In the genomic region with DNA sequence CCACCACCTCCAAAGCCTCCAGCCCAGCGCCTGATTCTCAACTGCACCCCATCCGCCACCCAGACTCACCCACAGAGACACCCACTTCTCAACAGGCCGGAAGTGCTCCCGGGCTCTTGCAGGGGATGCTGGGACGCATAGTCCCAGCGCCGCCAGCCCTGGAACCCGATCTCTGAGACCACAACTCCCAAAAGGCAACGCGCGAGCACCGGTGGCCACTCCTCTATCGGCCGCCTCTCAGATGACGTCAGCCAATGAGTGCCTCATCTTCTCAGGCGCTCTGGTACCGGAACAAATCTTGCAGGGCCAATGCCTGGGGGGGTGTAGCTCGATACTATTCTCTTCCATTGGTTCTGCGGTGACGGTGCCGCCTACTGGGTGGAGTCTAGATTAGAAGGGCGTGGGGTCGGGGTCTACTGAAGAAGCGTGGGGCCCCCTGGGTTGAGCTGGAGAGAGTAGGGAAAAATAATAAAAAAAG, we compare ENCODE assay signal across 8 mouse cellular contexts. TPM values are rescaled to one million over a fixed set of nuclear protein-coding genes. Genes with fewer than 3 reads are reported as not detected.
A peak's percentile ranks its signal among the peaks of the same experiment; 100 is the strongest.
DNase-seq lines count a peak whose midpoint lies in the region; ATAC-seq and TF ChIP-seq lines count a peak whose summit lies in the region.

A gene (minus strand): TSS at position 174 of the 478 bp plus-strand sequence.

- H3K9me3 ChIP-seq in ES-E14 (ENCODE audit: control insufficient read depth, insufficient read depth, low read depth, low read length): no peaks in the 10 kb centered on the region
- no peaks in the 10 kb centered on the region for H3K9me3 ChIP-seq in forebrain, embryonic 15.5 days

- intact Hi-C loops in heart, postnatal 25 days (cut with DNase I): loop anchor here (5.0 kb wide), 2 partner anchors 97 to 247 kb away; no protein-coding TSS in a partner anchor

- TF ChIP-seq POLR2A in lung, adult 2 months (IDR thresholded peaks at IDR 0.05; ENCODE audit: borderline replicate concordance, extremely low read depth, low read depth, low read length): peak; percentile 63; the same call in 1 of the 2 replicates

- no peak within 1 kb of the TSS for H3K27ac ChIP-seq in ES-E14 (ENCODE audit: insufficient read depth, low read depth, low read length, poor library complexity, severe bottlenecking)
- peak within 1 kb of the TSS; percentile 55; the same call in 1 of the 2 replicates for H3K27ac ChIP-seq in forebrain, embryonic 15.5 days (replicated peaks)

- in situ Hi-C loops in ES-E14 (cut with MboI; ENCODE audit: low sequenced_read_pairs in 2 of 2, unreplicated experiment in 2 of 2): no loop called here

- H3K4me1 ChIP-seq in ES-E14 (ENCODE audit: control insufficient read depth in 2 of 2, insufficient read depth in 2 of 2, low read length in 2 of 2, poor library complexity in 1 of 2): peaks cover 0 to 2% of the 10 kb centered on the region in 2 experiments; a peak in 1 of 4 replicates
- peaks cover 24% of the 10 kb centered on the region for H3K4me1 ChIP-seq in forebrain, embryonic 15.5 days
- no peaks in the 10 kb centered on the region; the same call in 1 of the 2 replicates for H3K4me1 ChIP-seq in lung, adult 2 months (ENCODE audit: control insufficient read depth, insufficient read depth, low read length)

- H3K9ac ChIP-seq in ES-E14 (ENCODE audit: insufficient read depth, low read depth, low read length, poor library complexity, severe bottlenecking): peak within 1 kb of the TSS; percentile 84
- peak within 1 kb of the TSS; percentile 72 for H3K9ac ChIP-seq in forebrain, embryonic 15.5 days (replicated peaks)

- peak; percentile 97 for DNase-seq in ES-E14 (ENCODE audit: low read depth, low spot score)
- DNase-seq in cerebellum, adult 11-12 months: peak; percentile 98
- DNase-seq in heart, postnatal 25 days (ENCODE audit: low spot score): peak; percentile 95
- peak; percentile 98 to 99 for DNase-seq in layer of hippocampus, adult 18-20 months (ENCODE audit: low spot score in 2 of 2)
- DNase-seq in lung, adult 2 months: peak; percentile 92
- DNase-seq in thymus, adult 18-20 months: peak; percentile 94 to 97

- peak within 1 kb of the TSS; percentile 78 for H3K4me2 ChIP-seq in forebrain, embryonic 15.5 days (replicated peaks)

- H3K4me3 ChIP-seq in ES-E14 (ENCODE audit: insufficient read depth in 1 of 2, low read depth in 1 of 2, low read length in 2 of 2, poor library complexity in 1 of 2, severe bottlenecking in 1 of 2): peak within 1 kb of the TSS; percentile 77 to 98
- peak within 1 kb of the TSS; percentile 68 for H3K4me3 ChIP-seq in forebrain, embryonic 15.5 days
- peak within 1 kb of the TSS; percentile 93 for H3K4me3 ChIP-seq in lung, adult 2 months (replicated peaks; ENCODE audit: extremely low read depth, low read depth, low read length)

- H3K27me3 ChIP-seq in forebrain, embryonic 15.5 days: no peaks in the 10 kb centered on the region

- WGBS in forebrain, embryonic 15.5 days: under 1% methylated on average over 24 of the region's 24 CpGs
- under 1% methylated on average over 24 of the region's 24 CpGs for WGBS in lung, adult 2 months

- H3K36me3 ChIP-seq in ES-E14 (ENCODE audit: control insufficient read depth, insufficient read depth, low read length, poor library complexity, severe bottlenecking): no peaks in the 10 kb centered on the region; the same call in 1 of the 2 replicates
- H3K36me3 ChIP-seq in forebrain, embryonic 15.5 days: no peaks in the 10 kb centered on the region

- TF ChIP-seq CTCF in lung, adult 2 months (IDR thresholded peaks at IDR 0.05; ENCODE audit: insufficient read depth, low read length): no peak

- peak; percentile 98 for ATAC-seq in forebrain, embryonic 15.5 days (replicated peaks)
- peak; percentile 96 for ATAC-seq in neutrophil, adult 5-6 weeks (ENCODE audit: extremely low read depth, insufficient number of reproducible peaks, low FRiP score, poor library complexity, severe bottlenecking)

TF ChIP-seq in ES-E14, 5 proteins besides CTCF, POLR2A, EP300 and RAD21:
- TF ChIP-seq MAFK (IDR thresholded peaks at IDR 0.05; ENCODE audit: insufficient read depth, low read depth, low read length) (no peak), CHD2 (IDR thresholded peaks at IDR 0.05; ENCODE audit: low read depth, low read length) (peak; percentile 50; the same call in 1 of the 2 replicates), HCFC1 (IDR thresholded peaks at IDR 0.05; ENCODE audit: borderline replicate concordance, insufficient read depth, low read length) (peak; percentile 88)

RNA-seq across cellular contexts. Expression of the gene that starts here (rescaled TPM):
- total RNA-seq in ES-E14 (2012; rRNA removed): 9.0 and 14.2 TPM in 2 replicates
- polyA plus RNA-seq in forebrain, embryonic 15.5 days (2015; fragmentation: Nextera tagmentation; extraction: Ambion mirVana): 5.4 and 5.5 TPM in 2 replicates
- total RNA-seq in heart, postnatal 25 days (2021): 1 to 10 TPM; 4.7 to 4.8 TPM
- total RNA-seq in layer of hippocampus, adult 18-20 months (2021): 10 to 100 TPM in 1 of 2 experiments, 1 to 10 TPM in 1; 8.7 to 10.6 TPM
- 2.4 and 2.5 TPM in 2 replicates for polyA plus RNA-seq in lung, adult 2 months (2012; rRNA removed)
- total RNA-seq in neutrophil, adult 5-6 weeks (2017): 18.9 and 20.5 TPM in 2 replicates
